Mouse (Mus musculus) forebrain, embryonic 14.5 days (tissue): ENCODE measurements around the gene Ska2. TPM values are rescaled to one million over a fixed set of nuclear protein-coding genes. Genes with fewer than 3 reads are reported as not detected.

Source experiments
- ATAC-seq: fragments of 200-750 bp; cut with Nextera tagmentation; 2 replicates; pipeline ENCODE4 v1.8.0; 2017; ENCODE audit warnings: mild to moderate bottlenecking, moderate library complexity
- DNase-seq: peaks from one replicate; pipeline ENCODE4 v3.0.0-alpha.2; 2015; ENCODE audit warnings: low spot score
- H3K27ac ChIP-seq: fragments of 300-500 bp; sonication (generic); 2 replicates; pipeline ENCODE4 v1.5.1; 2014; ENCODE audit warnings: low read depth, mild to moderate bottlenecking, control low read depth, low read length, moderate library complexity
- H3K27me3 ChIP-seq: fragments of 300-500 bp; sonication (generic); replicated peaks from 2 replicates; pipeline ENCODE4 v1.6.1; 2014; ENCODE audit warnings: low read length, control low read depth, mixed read lengths; ENCODE audit not compliant: control insufficient read depth, insufficient read depth
- H3K36me3 ChIP-seq: fragments of 300-500 bp; sonication (generic); 2 replicates; pipeline ENCODE4 v1.6.1; 2014; ENCODE audit warnings: low read length, control low read depth; ENCODE audit not compliant: control insufficient read depth, insufficient read depth
- H3K4me1 ChIP-seq: fragments of 300-500 bp; sonication (generic); 2 replicates; pipeline ENCODE4 v1.6.1; 2014; ENCODE audit warnings: antibody characterized with exemption, low read length, control low read depth; ENCODE audit not compliant: control insufficient read depth, insufficient read depth
- H3K4me2 ChIP-seq: fragments of 300-500 bp; sonication (generic); 2 replicates; pipeline ENCODE4 v1.6.1; 2014; ENCODE audit warnings: mild to moderate bottlenecking, control low read depth, low read length
- H3K4me3 ChIP-seq: fragments of 300-500 bp; sonication (generic); 2 replicates; pipeline ENCODE4 v1.5.1; 2014; ENCODE audit warnings: low read depth, low read length, control low read depth
- H3K9ac ChIP-seq: fragments of 300-500 bp; sonication (generic); 2 replicates; pipeline ENCODE4 v1.6.1; 2014; ENCODE audit warnings: mild to moderate bottlenecking, low read length, control low read depth, moderate library complexity
- H3K9me3 ChIP-seq: fragments of 300-500 bp; sonication (generic); replicated peaks from 2 replicates; pipeline ENCODE4 v1.6.1; 2016; ENCODE audit warnings: low read length, control low read depth, mixed read lengths; ENCODE audit not compliant: control insufficient read depth
- WGBS: fragments of 180-500 bp; shearing (Covaris S2); extraction: QIAGEN DNeasy Blood & Tissue Kit; methylation state at CpG from one replicate; pipeline ENCODE4 v1.1.7; 2014; 5-methylcytosine and 5-hydroxymethylcytosine counted together
- microRNA counts: library from miRNA; unstranded; fragments of <30 nt; microRNA quantifications from one replicate; lab custom pipeline; 2016
- microRNA-seq: library from miRNA; unstranded; fragments of <30 nt; microRNA quantifications from one replicate; pipeline ENCODE4, GENCODE M21; 2016
- polyA plus RNA-seq: library from polyadenylated mRNA; unstranded; fragments of >200 nt; fragmentation: Nextera tagmentation; extraction: Ambion mirVana; gene quantifications from 2 replicates; pipeline ENCODE4 v1.2.1, GENCODE M21; 2014

Gene Ska2
- polyA plus RNA-seq, 1 experiment from 2014 or later: 71.4 TPM

- H3K36me3 ChIP-seq: peaks cover 37% of the 10 kb centered on the region
- H3K27me3 ChIP-seq: no peaks in the 10 kb centered on the region
- ATAC-seq (no peak), DNase-seq (no peak)
- no peaks in the 10 kb centered on the region for H3K9me3 ChIP-seq
- no peak overlapping the region for H3K4me2 ChIP-seq
- no peak overlapping the region; the same call in 1 of the 2 replicates for H3K27ac ChIP-seq
- H3K4me3 ChIP-seq: no peak overlapping the region
- no peaks in the 10 kb centered on the region for H3K4me1 ChIP-seq
- H3K9ac ChIP-seq: no peak overlapping the region
- WGBS: 92% methylated on average over 4 of the region's 4 CpGs
Measured at GRCm38 (mm10) chr11:87136233-87136632, 27.2 kb downstream of the Ska2 start.

GRCm38 (mm10) chr11:87158012-87158411, 49.0 kb downstream of the Ska2 start:
- Histone ChIP-seq H3K4me1 (no peaks in the 10 kb centered on the region), H3K36me3 (peaks cover 22% of the 10 kb centered on the region; the same call in 1 of the 2 replicates), H3K9ac (no peak overlapping the region), H3K27ac (no peak overlapping the region), H3K27me3 (no peaks in the 10 kb centered on the region), H3K4me2 (no peak overlapping the region), H3K4me3 (no peak overlapping the region), H3K9me3 (no peaks in the 10 kb centered on the region)
- DNase-seq: no peak
- ATAC-seq: no peak
- 94% methylated on average over 2 of the region's 2 CpGs for WGBS

- Histone ChIP-seq H3K4me1 (no peaks in the 10 kb centered on the region), H3K4me3 (no peak overlapping the region), H3K4me2 (no peak overlapping the region), H3K27me3 (no peaks in the 10 kb centered on the region), H3K9me3 (no peaks in the 10 kb centered on the region), H3K9ac (no peak overlapping the region), H3K36me3 (peaks cover 42% of the 10 kb centered on the region), H3K27ac (no peak overlapping the region)
- WGBS: 89% methylated on average over 4 of the region's 4 CpGs
- DNase-seq: no peak
- no peak for ATAC-seq
Measured at GRCm38 (mm10) chr11:87162687-87163086, 53.7 kb downstream of the Ska2 start.

GRCm38 (mm10) chr11:87163751-87164150, 54.7 kb downstream of the Ska2 start:
- Histone ChIP-seq H3K9me3 (no peaks in the 10 kb centered on the region), H3K36me3 (peaks cover 49% of the 10 kb centered on the region)
- no peak for ATAC-seq

GRCm38 (mm10) chr11:87173625-87174024, 64.6 kb downstream of the Ska2 start:
- H3K27me3 ChIP-seq: no peaks in the 10 kb centered on the region
- H3K36me3 ChIP-seq: peaks cover 39% of the 10 kb centered on the region
- H3K9me3 ChIP-seq: no peaks in the 10 kb centered on the region
- H3K27ac ChIP-seq: no peak overlapping the region
- no peak overlapping the region for H3K4me2 ChIP-seq
- DNase-seq (no peak), ATAC-seq (no peak)
- no peak overlapping the region for H3K9ac ChIP-seq
- no peaks in the 10 kb centered on the region for H3K4me1 ChIP-seq
- H3K4me3 ChIP-seq: no peak overlapping the region
- 87% methylated on average over 5 of the region's 5 CpGs for WGBS

More at GRCm38 (mm10) chr11:87163751-87164150, 54.7 kb downstream of the Ska2 start:
- H3K4me1 ChIP-seq: no peaks in the 10 kb centered on the region
- H3K27ac ChIP-seq: no peak overlapping the region
- no peaks in the 10 kb centered on the region for H3K27me3 ChIP-seq
- H3K4me3 ChIP-seq: no peak overlapping the region
- no peak for DNase-seq
- no peak overlapping the region for H3K4me2 ChIP-seq
- H3K9ac ChIP-seq: no peak overlapping the region

MicroRNAs encoded within 50 kb of the gene (microRNA counts, 519-probe panel; counts per million panel counts)
- 6,165 counts per million, percentile 91 among the panel's probes with 10 or more counts for microRNA mmu-miR-301a (lab: Ali Mortazavi, UCI)

Small RNA genes lying within 50 kb of the gene (microRNA-seq; reads per million reads assigned to microRNA genes)
- gene Mir301: 1,584 reads per million, percentile 83 among the genes with 10 or more reads in this experiment

Other genes with a start within 250 kb of the Ska2 start
- gene Ypel2, start 115.5 kb upstream of the Ska2 start, polyA plus RNA-seq: 6.0 and 7.0 TPM in 2 replicates
- 188 and 197 TPM in 2 replicates for gene Gdpd1, start 35.2 kb upstream of the Ska2 start, polyA plus RNA-seq
- 22.3 and 25.0 TPM in 2 replicates for gene Smg8, start 22.5 kb upstream of the Ska2 start, polyA plus RNA-seq
- 5.8 and 7.0 TPM in 2 replicates for gene Prr11, start 526 bp upstream of the Ska2 start, polyA plus RNA-seq
- gene Trim37, start 17.8 kb downstream of the Ska2 start, polyA plus RNA-seq: 88.1 and 89.7 TPM in 2 replicates
- 22.3 and 25.1 TPM in 2 replicates for gene Ppm1e, start 249.8 kb downstream of the Ska2 start, polyA plus RNA-seq